Mouse (Mus musculus) layer of hippocampus, adult 11-12 months (tissue): ENCODE measurements at regions not wholly inside any gene's neighbourhood (a gene's known extent, or its start where the extent isn't known, plus 50 kb on each side); places are given as distances from the start of the nearest gene placed in this dataset.
A peak's percentile ranks its signal among the peaks of the same experiment; 100 is the strongest.

Experiments
- DNase-seq: peaks from one replicate; pipeline ENCODE4 v3.0.0; 2022; ENCODE audit warnings: low spot score

DNA sequence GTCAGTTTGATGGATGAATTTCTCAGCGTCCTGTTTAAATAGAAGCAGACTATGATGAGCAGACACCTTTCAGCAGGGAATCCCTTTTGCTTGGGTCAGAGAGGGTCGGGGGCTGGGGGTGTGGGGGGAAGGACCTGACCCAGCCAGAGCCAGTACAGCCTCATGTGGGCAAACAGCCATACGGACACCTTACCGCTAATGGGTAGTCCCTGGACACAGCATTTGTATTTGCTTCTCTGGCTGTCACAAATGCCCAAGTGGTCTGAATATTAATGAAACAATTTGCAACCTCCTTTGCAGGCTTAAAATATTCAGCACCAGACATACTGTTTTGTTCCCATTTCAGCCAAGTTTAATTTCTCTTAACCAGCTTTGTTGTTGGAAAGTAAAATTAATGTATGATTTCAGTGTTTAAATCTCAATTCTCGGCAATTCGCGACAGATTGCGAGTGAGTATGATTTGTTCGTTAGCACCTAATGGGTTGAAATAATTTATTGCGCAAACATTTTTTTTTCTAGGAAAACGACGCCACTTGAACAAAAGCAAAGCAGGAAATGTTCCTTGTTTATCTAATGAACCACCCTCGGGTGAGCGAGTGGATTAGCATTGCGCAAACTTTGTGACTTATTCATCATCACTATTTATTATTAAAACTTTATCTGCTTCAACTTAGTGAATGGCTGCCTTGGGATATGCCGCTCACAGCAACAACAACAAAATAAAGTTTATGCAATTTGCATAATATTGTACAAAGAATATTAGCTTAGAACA, 166.2 kb downstream of the Cdh26 start:
- DNase-seq = no peak

DNA sequence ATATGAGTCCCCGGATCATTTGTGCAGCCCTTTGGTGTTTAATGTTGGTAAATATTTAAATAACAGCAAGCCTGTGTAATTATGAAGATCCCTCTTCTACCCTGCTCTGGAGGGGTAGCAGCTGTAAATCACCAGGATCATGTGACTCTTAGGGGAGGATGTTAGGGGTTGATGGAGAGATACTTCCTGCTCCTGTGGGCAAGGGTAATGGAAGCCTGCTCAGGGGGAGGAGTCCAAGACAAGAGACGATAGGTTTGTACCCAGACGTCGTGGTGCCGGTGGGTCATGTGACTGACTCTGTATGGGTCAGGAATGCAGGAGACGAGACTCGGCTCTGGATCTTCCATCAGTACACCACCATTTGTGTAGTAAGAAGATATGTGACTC, 166.7 kb downstream of the Cdh26 start:
- no peak for DNase-seq

DNA sequence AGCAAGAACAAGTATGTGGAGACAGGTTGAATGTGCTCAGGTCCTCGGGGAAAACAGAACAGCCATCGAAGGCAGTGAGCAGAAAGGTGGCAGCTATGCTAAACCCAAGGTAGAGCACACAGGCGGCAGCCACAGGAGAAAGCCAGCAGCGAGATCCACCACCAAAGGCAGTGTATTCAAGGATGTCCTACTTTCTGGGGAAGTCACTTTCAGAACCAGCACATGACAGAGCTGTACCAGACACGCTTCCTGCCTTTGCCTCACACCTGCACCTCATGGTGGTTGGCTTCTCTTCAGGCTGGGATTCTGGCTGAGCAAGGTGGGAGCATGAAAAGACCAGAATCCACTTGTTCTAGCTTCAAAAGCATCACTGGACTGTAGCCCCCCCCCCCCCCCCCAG, 168.0 kb downstream of the Cdh26 start:
- no peak for DNase-seq

DNA sequence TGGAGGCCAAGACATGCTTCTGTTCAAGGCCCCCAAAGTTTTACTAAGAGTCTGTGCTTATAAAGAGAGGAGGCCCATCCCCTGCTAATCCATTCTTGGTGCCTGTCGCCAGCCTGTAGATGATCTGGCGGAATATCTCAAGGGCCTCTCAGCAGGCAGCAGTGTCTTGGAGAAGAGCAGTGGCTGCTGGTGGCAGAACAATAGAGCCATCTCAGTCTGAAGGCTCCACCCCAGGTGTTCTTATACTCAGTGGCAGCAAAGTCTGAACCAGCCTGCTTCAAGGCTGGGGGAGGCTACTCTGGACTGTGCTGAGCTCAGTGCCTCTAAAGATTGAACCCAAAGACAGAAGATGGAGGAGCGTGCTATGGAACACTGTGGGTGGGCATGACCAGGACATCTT, 168.5 kb downstream of the Cdh26 start:
- DNase-seq = no peak

DNA sequence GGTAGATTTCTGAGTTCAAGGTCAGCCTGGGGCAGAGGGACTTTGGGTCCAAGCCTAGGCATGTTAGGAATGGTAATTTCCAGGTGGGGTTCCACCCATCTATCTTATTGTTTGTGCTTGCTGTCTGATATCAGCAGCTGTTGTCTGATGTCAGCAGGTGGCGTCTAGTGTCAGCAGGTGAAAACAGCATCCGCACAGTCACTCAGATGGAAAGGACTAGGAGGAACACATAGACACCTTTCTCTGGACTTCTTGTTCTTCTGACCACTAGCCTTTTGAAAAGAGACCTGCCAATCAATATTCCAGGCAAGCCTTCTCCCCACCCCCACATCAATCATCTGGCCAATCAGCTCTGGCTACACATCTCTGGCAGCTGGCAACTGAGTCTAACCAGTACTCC, 173.1 kb downstream of the Cdh26 start:
- no peak for DNase-seq

DNA sequence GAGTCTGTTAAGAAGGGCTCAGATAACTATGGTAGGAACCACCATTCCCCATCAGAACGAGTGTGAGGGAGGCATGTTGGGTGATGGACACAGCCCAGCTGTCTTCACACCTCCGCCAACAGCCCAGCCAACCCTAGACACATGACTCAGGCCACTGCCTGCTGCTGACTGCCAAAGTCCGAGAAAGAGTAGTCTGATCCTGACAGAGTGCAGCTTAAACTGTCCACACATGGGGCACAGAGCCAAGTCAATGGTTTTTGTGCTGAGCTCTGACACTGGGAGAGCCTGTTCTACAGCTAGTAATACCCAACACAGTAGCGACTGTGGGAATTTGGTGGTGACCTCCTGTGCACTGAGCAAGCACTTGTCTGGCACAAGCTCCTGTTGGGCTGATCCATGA, 176.4 kb downstream of the Cdh26 start:
- DNase-seq = peak; percentile 61

DNA sequence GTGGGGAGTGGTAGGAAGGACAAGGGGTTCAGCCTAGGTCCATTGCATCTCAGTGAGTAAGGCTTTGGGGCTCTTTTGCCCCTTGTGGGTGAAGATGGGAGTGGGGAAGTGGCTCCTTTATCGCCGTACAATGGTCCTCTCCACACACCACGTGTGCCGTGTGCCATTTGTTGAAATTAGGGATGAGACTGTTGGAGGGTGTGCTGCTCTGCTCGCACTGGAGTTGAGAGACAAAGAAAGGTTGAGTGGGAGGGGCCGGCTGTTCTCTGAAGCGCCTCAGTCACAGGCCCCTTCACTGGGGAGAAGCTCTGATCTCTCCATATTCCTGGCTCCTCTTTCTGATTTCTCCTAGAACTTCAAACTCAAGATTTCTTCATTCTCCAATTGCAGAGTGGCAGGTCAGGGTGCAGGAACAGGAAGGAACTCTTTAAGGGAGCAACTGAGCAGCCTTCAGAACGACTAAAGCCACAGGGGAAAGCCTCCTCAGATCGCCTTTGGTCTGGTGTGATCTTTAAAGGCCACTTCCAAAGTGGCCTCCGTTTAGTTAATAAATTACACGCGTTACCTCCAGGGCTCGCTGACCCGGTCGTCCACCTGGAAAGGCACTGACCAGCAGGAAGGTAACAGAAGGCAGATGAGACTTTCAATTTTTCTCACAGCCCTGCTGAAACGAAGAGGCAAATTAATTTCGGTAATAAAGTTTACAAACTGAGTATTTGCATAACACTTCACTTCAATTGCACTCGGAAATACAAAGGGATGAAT, 180.1 kb downstream of the Cdh26 start:
- no peak for DNase-seq

DNA sequence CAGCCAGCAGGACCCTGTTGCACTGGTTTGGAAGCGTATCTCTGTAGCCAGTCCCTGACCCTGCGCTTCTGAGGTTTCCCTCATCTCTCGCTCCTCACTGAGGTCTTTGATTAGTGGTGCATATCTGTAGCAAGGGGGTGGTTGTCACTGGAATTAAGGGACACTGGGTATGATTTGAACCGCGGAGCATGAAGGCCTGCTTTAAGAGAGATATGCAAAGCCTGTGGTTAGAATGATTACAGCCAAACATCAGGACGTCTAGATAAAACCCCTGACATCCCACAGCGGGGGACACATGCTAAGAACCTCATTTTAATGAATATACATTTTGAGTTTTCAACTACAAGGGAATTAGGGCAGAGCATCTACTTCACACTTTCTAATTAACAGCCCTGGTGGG, 184.4 kb downstream of the Cdh26 start:
- no peak for DNase-seq

DNA sequence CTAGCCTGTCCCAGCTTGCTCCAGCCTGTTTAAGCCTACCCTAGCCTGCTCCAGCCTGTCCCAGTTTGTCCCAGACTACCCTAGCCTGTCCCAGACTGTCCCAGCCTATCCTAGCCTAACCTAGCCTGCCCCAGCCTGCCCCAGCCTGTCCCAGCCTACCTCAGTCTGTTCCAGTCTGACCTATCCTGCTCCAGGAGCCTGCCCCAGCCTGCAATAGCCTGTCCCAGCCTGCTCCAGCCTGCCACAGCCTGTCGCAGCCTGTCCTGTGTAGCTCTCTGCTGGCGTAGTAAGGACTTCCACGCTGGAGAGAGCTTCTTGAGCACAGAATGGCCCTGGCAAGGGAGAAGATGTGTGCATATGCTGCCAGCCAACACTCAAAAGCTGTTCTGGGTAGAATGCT, 192.5 kb downstream of the Cdh26 start:
- DNase-seq = peak; percentile 24

DNA sequence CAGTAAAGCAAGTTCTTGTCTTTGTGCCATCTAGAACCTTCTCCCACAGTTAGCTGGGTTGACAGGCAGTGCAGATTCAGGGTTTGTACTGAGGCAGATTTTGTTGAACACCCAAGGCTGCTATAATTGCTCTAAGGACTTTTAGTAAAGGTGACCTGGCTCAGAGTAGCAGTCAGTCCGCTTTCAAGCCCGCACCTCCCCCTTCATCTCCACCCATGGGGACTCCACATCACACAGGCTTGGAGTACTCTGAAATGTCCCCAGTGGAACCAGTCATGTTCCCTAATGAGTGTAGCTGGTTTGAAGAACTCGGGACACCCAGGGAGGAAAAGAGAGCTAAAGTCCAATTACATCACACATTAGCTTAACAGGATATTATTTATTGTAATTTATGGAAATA, 194.1 kb downstream of the Cdh26 start:
- DNase-seq = no peak

DNA sequence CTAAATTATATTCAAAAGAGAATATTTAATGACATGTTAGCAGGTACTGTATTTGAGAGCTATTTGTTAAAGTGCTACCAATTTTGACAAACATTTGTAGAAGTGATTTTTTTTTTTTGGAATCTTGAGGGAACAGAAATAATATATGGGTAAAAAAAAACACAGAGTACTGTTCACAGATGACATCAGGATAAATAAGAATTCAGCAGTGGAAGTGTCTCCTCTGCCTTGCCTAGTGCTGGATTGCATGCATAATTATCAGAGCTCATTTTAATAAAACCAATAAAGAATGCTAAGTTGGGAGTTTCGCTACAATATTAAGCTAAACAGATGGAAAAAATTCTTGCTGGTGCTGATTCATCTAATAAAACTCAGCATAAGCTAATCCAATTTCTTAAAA, 194.6 kb downstream of the Cdh26 start:
- no peak for DNase-seq

DNA sequence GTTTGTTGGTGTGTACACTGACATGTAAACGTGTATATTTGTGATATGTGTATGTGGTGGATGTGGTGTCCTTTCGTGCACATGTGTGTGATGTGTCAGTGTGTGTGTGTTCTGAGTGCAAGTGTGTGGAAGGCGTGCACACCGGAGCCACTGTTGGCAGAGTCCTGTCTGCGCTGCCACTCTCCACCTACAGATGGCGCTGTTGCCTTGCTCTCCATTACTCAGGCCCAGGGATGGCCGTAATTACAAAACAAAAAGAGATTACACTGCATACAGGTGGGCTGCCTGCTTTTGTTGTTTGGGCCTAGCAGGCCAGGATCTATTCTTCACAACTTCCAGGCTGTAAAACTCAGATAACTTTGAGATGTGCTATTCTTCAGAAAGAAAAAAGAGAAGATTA, 199.4 kb downstream of the Cdh26 start:
- DNase-seq = peak; percentile 73

DNA sequence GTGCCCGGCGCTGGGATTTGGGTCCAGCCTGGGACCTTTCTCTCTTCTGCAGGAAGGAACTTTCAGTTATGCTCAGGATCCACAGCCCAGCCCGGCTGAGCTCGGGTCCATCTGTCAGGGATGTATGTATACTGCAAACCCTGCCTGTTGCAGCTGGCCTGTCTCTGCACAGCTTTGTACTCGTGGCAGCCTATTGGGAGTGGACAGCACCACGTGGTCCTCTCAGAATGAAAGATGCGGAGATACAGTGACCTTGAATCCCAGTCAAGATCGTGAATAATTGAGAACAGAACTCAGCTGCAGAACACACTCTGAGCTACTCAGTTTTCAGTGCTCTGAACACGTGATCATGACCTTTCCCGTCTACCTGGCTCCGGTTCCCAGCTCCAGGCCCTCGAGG, 200.2 kb downstream of the Cdh26 start:
- DNase-seq = no peak

DNA sequence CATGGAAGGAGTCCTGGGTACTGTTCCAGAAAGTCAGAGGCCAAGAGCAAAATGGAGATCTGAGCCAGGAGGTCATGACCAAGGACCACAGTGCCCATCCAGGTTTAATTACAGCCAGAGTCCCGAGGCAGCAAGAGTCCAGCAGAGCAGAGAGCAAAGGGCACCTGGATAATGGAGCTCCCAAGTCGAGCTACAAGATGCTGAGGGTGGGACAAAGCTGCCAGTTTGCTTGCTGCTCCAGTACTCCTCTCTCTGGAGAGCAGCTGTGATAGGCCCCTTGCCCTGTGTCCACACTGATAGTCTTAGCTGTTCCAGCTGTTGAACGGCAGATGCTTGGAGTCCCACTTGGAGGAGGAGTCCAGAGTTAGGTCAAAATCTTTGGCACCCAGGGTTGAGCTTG, 201.0 kb downstream of the Cdh26 start:
- no peak for DNase-seq

DNA sequence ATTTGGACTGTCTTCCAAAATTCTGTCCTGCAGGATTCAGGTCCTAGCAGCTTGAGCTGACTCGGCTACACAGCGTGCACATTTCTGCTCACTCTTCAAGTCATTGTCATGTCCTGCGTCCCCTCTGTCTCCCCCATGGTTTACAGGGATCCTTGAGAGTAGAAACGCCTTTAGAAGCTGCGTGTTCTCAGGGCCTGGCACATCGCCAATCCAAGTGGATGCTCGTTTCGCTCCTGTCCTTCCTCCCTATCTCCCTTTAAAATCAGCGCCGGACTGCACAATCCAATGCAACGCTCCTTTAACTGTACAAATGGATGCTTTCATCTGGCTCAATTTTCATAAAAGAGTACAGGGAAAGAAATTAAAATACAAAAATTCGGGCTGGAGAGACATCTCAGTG, 201.6 kb downstream of the Cdh26 start:
- DNase-seq = no peak

DNA sequence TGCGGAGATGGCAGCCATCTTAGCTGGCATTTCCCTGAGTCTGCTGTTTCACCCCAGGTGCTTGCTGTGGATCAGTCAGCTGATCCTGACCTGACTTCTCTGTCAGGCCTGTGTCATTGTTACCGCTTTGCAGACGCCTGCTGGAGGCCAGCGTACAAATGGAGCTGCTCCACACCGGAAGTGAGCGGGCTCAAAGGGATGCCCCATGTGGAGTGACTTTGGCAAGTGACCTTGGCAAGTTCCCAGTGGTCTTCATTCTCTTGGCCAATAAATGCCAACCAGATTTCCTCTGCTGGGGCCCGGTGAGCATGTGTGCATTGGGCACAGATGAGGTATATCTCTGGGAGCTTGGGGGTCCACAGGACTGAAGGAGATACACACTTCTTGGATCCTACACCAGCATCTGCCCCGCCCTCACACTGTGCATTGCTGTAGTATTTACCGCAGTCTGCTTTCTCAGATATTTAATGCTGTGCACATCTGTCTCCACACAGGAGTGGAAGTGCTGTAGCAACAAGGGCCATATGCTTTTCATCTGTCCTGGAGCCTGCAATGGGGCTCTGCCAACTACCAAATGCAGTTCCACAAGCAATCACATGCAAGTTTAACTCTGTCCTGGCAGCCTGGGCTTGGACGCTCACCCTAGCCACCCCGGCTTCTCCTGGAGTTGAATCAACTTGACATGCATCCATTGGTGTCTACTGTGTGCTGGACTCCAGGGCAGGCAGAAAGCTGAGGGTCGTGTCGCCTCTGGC, 202.7 kb downstream of the Cdh26 start:
- no peak for DNase-seq

DNA sequence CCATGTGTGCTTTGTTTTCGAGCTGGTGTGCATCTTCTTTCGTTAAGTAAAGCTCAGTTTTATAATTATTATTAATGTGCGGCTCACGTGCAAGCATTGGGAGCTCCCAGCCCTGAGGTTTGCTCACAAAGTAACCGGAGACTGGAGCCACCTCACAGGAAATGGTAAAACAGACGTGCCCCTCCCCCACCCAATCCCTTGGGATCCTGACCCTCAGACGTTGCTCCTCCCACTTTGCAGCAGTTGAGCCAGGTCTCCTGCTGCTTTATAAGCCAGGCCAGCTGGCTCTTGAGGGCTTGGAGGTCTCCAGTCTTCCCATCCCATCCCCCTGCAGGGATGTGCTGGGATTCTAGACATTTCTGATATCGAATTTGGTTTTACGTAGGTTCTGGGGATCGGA, 203.8 kb downstream of the Cdh26 start:
- DNase-seq = no peak

DNA sequence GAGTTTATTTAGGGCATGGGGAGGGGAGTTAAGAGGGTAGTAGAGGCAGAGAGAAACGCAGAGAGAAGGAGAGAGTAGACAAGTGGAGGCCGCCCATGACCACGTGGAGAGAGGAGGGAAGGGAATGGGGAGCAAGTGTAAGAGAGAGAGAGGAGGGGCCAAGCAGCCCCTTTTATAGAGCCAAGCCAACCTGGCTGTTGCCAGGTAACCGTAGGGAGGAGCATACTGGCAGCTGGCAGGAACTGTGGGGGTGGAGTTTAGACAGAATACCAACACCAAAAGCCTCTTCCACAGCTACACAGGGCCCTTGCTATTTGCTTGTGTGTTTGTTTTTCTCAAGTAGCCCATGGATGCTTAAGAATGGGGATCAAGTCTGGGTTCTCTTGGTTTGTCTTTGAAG, 205.4 kb downstream of the Cdh26 start:
- DNase-seq = no peak

DNA sequence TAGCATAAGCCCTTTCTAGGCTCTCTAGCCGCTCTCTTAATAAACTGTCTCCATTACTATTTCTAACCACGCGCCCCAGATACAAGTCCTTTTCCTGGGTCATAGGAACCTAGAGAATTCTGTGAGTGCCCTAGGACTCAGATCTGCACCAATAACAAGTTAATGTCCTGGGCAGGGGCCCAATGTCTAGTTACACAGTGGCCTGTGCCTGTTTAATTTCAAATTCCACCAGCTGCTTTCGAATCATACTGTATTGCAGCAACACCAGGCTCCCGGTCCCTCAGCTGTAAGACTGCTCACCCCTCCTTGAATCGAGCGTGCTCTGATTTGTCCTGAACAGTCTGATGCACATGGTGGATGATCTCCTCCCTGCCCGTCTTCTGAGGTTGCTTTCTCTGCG, 206.6 kb downstream of the Cdh26 start:
- DNase-seq = no peak

DNA sequence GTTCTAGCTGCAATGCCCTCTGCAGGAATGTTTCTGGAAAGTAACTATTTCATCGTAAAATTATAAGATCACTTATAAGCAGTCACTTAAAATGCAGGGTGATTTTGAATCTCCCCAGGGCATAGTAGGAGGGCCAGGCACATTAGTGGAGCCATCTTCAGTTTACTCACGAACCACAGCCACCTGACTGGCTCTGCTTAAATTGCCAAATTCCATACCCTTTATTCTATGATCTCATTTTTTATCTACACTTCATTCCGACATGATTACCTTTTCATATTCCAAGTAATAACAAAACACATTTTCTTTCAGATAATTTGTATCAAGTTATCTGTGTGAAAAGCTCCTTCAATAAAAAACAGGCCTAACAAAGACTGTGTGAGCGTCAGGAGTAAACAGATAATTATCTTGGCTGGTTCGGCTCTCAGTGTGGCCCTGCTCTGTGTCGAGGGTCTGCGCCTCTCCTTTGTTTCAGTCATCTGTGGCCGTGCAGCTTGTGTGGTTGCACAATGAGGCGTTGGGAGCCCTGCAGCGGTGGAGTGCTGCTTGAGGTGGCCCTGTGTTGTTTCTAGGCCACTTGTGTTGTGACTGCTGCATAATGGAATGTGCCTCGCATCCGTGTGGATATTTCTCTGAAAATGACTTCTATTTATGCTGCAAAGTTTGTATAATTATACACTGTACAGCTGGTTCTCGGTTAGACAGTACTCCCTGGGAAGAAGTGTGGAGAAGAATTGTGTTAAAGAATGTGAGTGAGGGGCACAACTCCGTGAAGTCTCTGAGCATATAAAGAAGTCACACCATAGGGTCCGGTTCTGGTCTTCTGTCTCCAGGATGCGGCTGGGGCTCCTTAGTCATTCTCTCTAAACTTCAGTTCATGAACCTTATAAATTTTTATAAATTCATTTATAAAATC, 212.1 kb downstream of the Cdh26 start:
- no peak for DNase-seq

DNA sequence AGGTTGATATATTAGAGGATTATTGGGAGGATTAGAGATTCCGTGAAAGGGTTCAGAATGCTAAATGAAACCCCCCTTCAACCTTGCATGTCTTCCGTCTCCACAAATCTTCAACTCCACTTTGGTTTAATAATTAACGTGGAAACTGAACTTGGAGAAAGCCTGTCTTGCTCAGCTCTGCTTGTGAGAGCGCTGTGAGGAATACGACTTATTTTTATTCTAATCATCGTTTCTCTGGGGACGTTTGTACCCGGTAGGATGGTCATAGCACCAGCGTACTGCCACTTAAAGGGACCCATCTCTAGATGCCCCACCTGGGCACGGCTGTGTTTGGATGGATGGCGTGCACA, 212.7 kb downstream of the Cdh26 start:
- DNase-seq = no peak

DNA sequence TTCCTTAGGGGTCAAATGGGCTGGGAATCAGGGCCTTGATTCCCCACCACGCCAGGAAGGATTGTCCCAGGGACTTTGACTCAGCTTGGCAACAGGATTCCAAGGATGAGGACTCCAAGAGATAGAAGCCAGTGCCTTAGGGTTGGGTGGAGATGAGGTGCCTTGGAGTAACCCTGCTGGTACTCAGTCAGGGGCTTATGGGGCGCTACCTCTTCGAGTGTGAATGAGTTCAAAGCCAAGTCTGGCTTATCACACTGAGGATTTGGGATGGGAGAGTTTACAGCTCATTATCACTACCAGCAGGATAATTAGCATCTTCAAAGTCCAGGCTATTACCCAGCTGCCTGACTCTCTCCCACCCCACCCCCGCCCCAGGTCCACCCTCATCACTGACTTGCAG, 213.5 kb downstream of the Cdh26 start:
- DNase-seq = no peak
